Mouse (Mus musculus): ENCODE results near the gene Ranbp3.

- TF ChIP-seq POLR2A (IDR thresholded peaks at IDR 0.05; ENCODE audit: insufficient read length, low read depth) (no peak), CEBPB (IDR thresholded peaks at IDR 0.05; ENCODE audit: insufficient read depth, poor library complexity, severe bottlenecking) (no peak)
Measured at GRCm38 (mm10) chr17:56631807-56632206, 41.3 kb upstream of the Ranbp3 start.
